Mouse (Mus musculus) forebrain, embryonic 16.5 days (tissue): ENCODE measurements at regions not wholly inside any gene's neighbourhood (a gene's known extent, or its start where the extent isn't known, plus 50 kb on each side); places are given as distances from the start of the nearest gene placed in this dataset.
A peak's percentile ranks its signal among the peaks of the same experiment; 100 is the strongest.

Experiments used
- ATAC-seq: fragments of 200-750 bp; cut with Nextera tagmentation; 2 replicates; pipeline ENCODE4 v1.8.0; 2017; ENCODE audit warnings: mild to moderate bottlenecking, moderate library complexity
- H3K27ac ChIP-seq: fragments of 300-500 bp; sonication (generic); 2 replicates; pipeline ENCODE4 v1.5.1; 2014; ENCODE audit warnings: low read length, control low read depth
- H3K27me3 ChIP-seq: fragments of 300-500 bp; sonication (generic); replicated peaks from 2 replicates; pipeline ENCODE4 v1.6.1; 2014; ENCODE audit warnings: low read length; ENCODE audit not compliant: control insufficient read depth, insufficient read depth
- H3K36me3 ChIP-seq: fragments of 300-500 bp; sonication (generic); 2 replicates; pipeline ENCODE4 v1.6.1; 2014; ENCODE audit not compliant: control insufficient read depth, insufficient read depth
- H3K4me1 ChIP-seq: fragments of 300-500 bp; sonication (generic); replicated peaks from 2 replicates; pipeline ENCODE4 v1.6.1; 2014; ENCODE audit warnings: low read length; ENCODE audit not compliant: control insufficient read depth, insufficient read depth
- H3K4me2 ChIP-seq: fragments of 300-500 bp; sonication (generic); 2 replicates; pipeline ENCODE4 v1.6.1; 2014; ENCODE audit warnings: mild to moderate bottlenecking, low read length, control low read depth
- H3K4me3 ChIP-seq: fragments of 300-500 bp; sonication (generic); replicated peaks from 2 replicates; pipeline ENCODE4 v1.5.1; 2014; ENCODE audit warnings: mild to moderate bottlenecking, low read length, control low read depth
- H3K9ac ChIP-seq: fragments of 300-500 bp; sonication (generic); replicated peaks from 2 replicates; pipeline ENCODE4 v1.6.1; 2014; ENCODE audit warnings: low read depth, low read length, control low read depth
- H3K9me3 ChIP-seq: fragments of 300-500 bp; sonication (generic); 2 replicates; pipeline ENCODE4 v1.6.1; 2016; ENCODE audit warnings: low read length; ENCODE audit not compliant: control insufficient read depth
- WGBS: fragments of 180-500 bp; shearing (Covaris S2); extraction: QIAGEN DNeasy Blood & Tissue Kit; methylation state at CpG from one replicate; pipeline ENCODE4 v1.1.7; 2014; 5-methylcytosine and 5-hydroxymethylcytosine counted together

DNA sequence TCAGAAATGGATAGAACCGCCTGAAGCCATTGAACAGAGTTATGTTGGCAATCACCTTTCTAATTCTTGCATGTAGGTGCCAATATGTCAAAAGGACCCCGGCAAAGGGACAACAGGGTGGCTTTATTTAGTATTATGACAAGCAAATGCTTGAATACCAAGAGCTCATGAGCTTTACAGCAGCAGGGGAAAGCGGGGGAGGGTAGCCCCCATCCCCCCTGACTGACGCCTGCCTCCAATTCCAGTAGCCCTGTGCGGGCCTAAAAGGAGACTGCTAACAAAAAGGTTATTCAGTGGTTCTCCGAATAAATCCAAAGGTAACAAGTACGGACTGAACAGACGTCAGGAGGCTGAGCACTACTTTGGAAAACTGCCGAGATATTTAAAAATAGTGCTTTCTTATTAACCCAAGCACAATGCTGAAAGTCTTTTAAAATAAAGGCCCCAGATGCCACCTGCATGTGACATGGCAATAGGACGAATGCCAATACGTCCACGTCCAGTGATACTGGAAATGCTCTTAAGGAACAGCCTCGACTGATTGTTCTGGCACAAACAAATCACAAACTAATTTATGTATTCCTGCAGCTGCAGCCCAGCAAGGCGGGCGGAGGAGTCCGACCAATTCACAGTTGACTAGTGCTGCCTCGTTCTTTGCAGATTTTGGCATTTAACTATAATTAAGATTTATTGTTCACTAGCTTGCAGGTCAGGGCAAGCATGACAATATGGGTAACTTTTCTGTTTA is 771.7 kb upstream of the Car8 start:
- no peak overlapping the region for H3K4me3 ChIP-seq
- no peak overlapping the region; the same call in 1 of the 2 replicates for H3K9ac ChIP-seq
- no peaks in the 10 kb centered on the region for H3K36me3 ChIP-seq
- 10% methylated on average over 17 of the region's 17 CpGs for WGBS
- H3K27me3 ChIP-seq: no peaks in the 10 kb centered on the region
- H3K4me2 ChIP-seq: peak overlapping the region; percentile 31
- ATAC-seq: peak; percentile 79
- H3K4me1 ChIP-seq: peaks cover 42% of the 10 kb centered on the region
- peak overlapping the region; percentile 37 for H3K27ac ChIP-seq
- H3K9me3 ChIP-seq: no peaks in the 10 kb centered on the region

- Histone ChIP-seq H3K27ac (peak overlapping the region; percentile 37; the same call in 1 of the 2 replicates), H3K27me3 (no peaks in the 10 kb centered on the region), H3K4me3 (no peak overlapping the region), H3K4me1 (peaks cover 41% of the 10 kb centered on the region), H3K4me2 (no peak overlapping the region), H3K36me3 (no peaks in the 10 kb centered on the region), H3K9me3 (no peaks in the 10 kb centered on the region), H3K9ac (no peak overlapping the region)
- 23% methylated on average over 4 of the region's 4 CpGs for WGBS
- ATAC-seq: no peak
Measured at GRCm38 (mm10) chr4:9009656-9010055, 770.8 kb upstream of the Car8 start.

DNA sequence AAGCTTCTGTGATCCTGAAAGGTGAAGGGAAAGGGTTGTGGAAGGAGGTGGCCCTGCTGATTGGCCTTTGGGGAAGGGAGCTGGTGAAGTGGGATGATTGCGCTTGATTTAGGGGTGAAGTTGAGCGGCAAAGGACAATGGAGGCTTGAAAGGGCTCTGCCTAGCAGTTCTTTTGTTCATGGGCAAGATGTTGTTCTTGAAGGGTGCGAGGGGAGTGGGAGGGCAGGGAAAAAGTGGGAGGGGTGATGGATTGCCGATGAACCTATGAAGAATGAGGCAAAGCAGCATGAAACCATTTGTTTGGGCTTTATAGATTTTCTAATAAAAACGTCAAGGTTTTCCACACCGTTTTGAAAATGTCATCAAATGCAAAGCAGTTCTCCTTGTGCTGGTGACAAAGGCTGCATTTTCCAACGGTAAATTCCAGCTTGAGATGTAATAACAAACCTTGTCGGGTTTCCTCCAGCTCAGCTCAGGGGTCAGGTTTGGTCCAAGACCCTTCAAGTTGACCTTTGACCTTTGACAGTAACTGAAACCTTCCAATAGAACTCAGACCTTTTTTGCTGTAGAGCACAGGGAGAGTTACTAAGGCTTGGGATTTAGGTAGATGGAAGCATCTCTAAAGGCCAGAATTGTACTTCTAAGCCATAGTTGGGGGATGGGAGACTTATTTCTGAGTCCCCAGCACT is 767.2 kb upstream of the Car8 start:
- Histone ChIP-seq H3K27ac (no peak overlapping the region), H3K9ac (no peak overlapping the region), H3K4me2 (no peak overlapping the region), H3K4me3 (no peak overlapping the region), H3K27me3 (no peaks in the 10 kb centered on the region), H3K9me3 (no peaks in the 10 kb centered on the region), H3K36me3 (no peaks in the 10 kb centered on the region), H3K4me1 (peaks cover 20% of the 10 kb centered on the region)
- 11% methylated on average over 8 of the region's 8 CpGs for WGBS
- no peak for ATAC-seq

DNA sequence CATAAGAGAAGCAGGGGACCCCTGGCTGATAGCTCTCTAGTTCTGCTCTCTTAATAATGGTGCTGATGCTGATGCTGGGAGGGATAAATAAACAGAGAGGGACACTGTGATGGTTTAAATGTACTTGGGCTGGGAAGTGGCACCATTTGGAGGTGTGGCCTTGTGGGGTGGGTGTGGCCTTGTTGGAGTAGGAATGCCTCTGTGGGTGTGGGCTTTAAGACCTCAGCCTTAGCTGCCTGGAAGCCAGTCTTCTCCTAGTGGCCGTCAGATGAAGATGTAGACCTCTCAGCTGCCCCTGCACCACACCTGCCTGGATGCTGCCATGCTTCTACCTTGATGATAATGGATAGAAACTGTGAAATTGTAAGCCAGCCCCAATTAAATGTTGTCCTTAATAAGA is 765.0 kb upstream of the Car8 start:
- no peak overlapping the region for H3K9ac ChIP-seq
- ATAC-seq: no peak
- no peaks in the 10 kb centered on the region for H3K36me3 ChIP-seq
- 0 out of 2 replicates have a peak, but pooled peaks cover 2% of the 10 kb centered on the region for H3K4me1 ChIP-seq
- H3K27ac ChIP-seq: no peak overlapping the region
- no peak overlapping the region for H3K4me3 ChIP-seq
- no peak overlapping the region for H3K4me2 ChIP-seq
- H3K9me3 ChIP-seq: no peaks in the 10 kb centered on the region
- H3K27me3 ChIP-seq: no peaks in the 10 kb centered on the region
- 86% methylated on average over 1 of the region's 1 CpGs for WGBS

DNA sequence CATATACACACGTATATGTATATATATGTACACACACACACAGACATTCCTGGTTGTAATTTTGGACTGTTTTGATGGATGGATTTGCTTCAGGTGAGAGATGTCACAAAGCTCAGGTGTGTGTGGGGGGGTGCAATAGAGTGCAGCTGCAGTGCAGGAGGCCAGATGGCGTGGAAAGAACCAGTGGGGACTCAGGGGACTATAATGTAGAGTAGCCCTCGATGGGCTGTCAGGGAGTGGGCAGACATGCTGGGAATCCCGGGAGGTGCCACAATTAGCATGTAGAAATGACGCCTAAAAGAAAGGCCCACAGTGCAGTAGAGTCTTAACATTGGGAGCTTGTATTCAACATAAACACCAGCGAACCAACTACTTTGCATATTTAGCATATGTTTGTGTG is 763.5 kb upstream of the Car8 start:
- Histone ChIP-seq H3K27ac (no peak overlapping the region), H3K27me3 (no peaks in the 10 kb centered on the region), H3K36me3 (no peaks in the 10 kb centered on the region), H3K4me3 (no peak overlapping the region), H3K4me1 (0 out of 2 replicates have a peak, but pooled peaks cover 2% of the 10 kb centered on the region), H3K4me2 (no peak overlapping the region), H3K9ac (no peak overlapping the region), H3K9me3 (no peaks in the 10 kb centered on the region)
- 60% methylated on average over 6 of the region's 6 CpGs for WGBS
- no peak for ATAC-seq

DNA sequence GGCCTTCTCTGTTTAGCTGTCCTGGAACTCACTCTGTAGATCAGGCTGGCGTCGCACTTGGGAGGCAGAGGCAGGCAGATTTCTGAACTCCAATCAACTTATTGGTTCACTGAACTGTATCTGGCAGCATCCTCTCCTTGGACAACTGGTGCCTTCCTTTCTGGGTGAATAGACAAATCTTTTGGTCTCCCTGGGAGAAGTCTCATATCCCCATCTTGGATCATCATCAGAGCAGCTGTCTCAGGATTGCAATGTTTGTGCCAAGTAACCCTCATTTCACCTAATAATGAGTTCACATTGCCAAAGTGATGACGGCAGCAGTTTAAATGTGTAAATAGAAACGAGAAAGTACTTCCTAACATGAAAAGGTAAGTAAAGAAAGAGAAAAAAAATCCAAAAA is 759.8 kb upstream of the Car8 start:
- no peak overlapping the region for H3K27ac ChIP-seq
- no peak overlapping the region for H3K4me3 ChIP-seq
- WGBS: 76% methylated on average over 4 of the region's 4 CpGs
- H3K9me3 ChIP-seq: no peaks in the 10 kb centered on the region
- no peaks in the 10 kb centered on the region for H3K4me1 ChIP-seq
- ATAC-seq: no peak
- H3K36me3 ChIP-seq: no peaks in the 10 kb centered on the region
- no peak overlapping the region for H3K4me2 ChIP-seq
- no peak overlapping the region for H3K9ac ChIP-seq
- H3K27me3 ChIP-seq: no peaks in the 10 kb centered on the region

- H3K9ac ChIP-seq: no peak overlapping the region
- H3K4me3 ChIP-seq: no peak overlapping the region
- H3K36me3 ChIP-seq: no peaks in the 10 kb centered on the region
- WGBS: 88% methylated on average over 1 of the region's 1 CpGs
- no peaks in the 10 kb centered on the region for H3K27me3 ChIP-seq
- H3K27ac ChIP-seq: no peak overlapping the region
- peaks cover 13% of the 10 kb centered on the region for H3K4me1 ChIP-seq
- no peak overlapping the region for H3K4me2 ChIP-seq
- ATAC-seq: no peak
- H3K9me3 ChIP-seq: no peaks in the 10 kb centered on the region
Measured at GRCm38 (mm10) chr4:8992171-8992570, 753.3 kb upstream of the Car8 start.

- Histone ChIP-seq H3K27me3 (no peaks in the 10 kb centered on the region), H3K4me2 (no peak overlapping the region), H3K36me3 (no peaks in the 10 kb centered on the region), H3K4me1 (peaks cover 20% of the 10 kb centered on the region), H3K9me3 (no peaks in the 10 kb centered on the region), H3K4me3 (no peak overlapping the region), H3K27ac (no peak overlapping the region), H3K9ac (no peak overlapping the region)
- ATAC-seq: no peak
- WGBS: 81% methylated on average over 5 of the region's 5 CpGs
Measured at GRCm38 (mm10) chr4:8990551-8990950, 751.7 kb upstream of the Car8 start.

GRCm38 (mm10) chr4:8989614-8990013 is 750.8 kb upstream of the Car8 start:
- ATAC-seq: peak; percentile 50; the same call in 1 of the 2 replicates
- H3K27me3 ChIP-seq: no peaks in the 10 kb centered on the region
- WGBS: 36% methylated on average over 6 of the region's 6 CpGs
- H3K4me1 ChIP-seq: peaks cover 20% of the 10 kb centered on the region
- no peak overlapping the region for H3K9ac ChIP-seq
- H3K4me2 ChIP-seq: no peak overlapping the region
- H3K9me3 ChIP-seq: no peaks in the 10 kb centered on the region
- H3K4me3 ChIP-seq: no peak overlapping the region
- H3K36me3 ChIP-seq: no peaks in the 10 kb centered on the region
- H3K27ac ChIP-seq: no peak overlapping the region
